Mouse (Mus musculus): ENCODE results near the gene Stk40.

DNA sequence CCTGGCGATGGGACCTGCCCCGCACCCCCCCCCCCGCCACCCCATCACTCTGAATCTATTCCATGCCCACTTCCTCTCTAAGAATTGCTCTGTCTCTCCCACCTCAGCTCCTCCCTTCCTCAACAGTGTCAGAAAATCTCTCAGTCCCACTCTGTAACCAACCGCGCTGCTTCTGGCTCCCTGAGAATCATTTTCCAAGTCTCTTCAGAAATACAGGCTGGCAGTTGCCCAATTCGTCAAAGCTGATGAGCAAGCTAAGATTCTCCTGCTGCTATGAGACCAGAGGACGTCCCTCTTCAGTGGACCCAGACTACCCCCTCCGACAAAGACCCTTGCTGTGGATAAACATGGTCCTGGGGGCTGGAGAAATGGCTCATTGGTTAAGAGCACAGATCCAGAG is 55.7 kb downstream of the Stk40 start:
- TF ChIP-seq CTCF (IDR thresholded peaks at IDR 0.05; ENCODE audit: control insufficient read depth, insufficient read depth, insufficient replicate concordance, low read depth, low read length): no peak
- no peak for TF ChIP-seq POLR2A (IDR thresholded peaks at IDR 0.05; ENCODE audit: control insufficient read depth, low read depth, low read length)
